Mouse (Mus musculus) ES-E14 (cell line): ENCODE measurements around the gene Haghl.

Source experiments
- CHD2 ChIP-seq: IDR thresholded peaks from 2 replicates; pipeline ENCODE4 v1.6.1; 2014; ENCODE audit warnings: mild to moderate bottlenecking, low read depth, low read length, inconsistent platforms
- MAFK ChIP-seq: IDR thresholded peaks from 2 replicates; pipeline ENCODE4 v1.6.1; 2014; ENCODE audit warnings: mild to moderate bottlenecking, low read depth, low read length, inconsistent platforms; ENCODE audit not compliant: insufficient read depth
- ZC3H11A ChIP-seq: IDR thresholded peaks from 2 replicates; pipeline ENCODE4 v1.6.1; 2012; ENCODE audit warnings: low read depth, mild to moderate bottlenecking, inconsistent platforms, low read length, borderline replicate concordance

DNA sequence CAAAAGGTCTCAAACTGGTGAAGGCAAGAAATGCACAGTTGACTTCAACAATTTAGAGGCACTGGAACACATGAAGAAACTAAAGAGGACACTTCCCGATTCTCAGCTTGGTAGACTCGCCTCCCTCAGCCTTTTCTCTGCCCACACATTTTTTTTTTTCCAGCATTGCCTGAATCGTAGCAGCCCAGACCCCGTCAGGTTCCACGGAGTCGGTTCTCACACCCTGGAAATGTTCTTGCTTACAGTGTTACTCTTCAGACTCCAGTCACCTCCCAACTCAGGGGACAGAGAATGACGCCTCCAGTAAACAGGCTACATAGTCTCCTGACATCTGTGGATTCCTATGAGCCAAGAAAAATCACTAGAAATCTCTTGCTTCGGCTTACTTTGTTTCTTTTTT, 25.3 kb downstream of the Haghl start:
- TF ChIP-seq ZC3H11A: no peak
- TF ChIP-seq CHD2: no peak
- no peak for TF ChIP-seq MAFK
